Mouse (Mus musculus) CD4-positive, CD25-positive, alpha-beta regulatory T cell, adult 9 weeks (primary cell): ENCODE results near the gene Fzr1. TPM values are rescaled to one million over a fixed set of nuclear protein-coding genes. Genes with fewer than 3 reads are reported as not detected.

Source experiments
- polyA plus RNA-seq: library from polyadenylated mRNA; unstranded; fragments of 100-300 nt; shearing (Covaris generic); gene quantifications from one replicate; pipeline ENCODE4 v1.2.1, GENCODE M21; 2017

The Fzr1 gene
- polyA plus RNA-seq, result 16.3 TPM

DNA sequence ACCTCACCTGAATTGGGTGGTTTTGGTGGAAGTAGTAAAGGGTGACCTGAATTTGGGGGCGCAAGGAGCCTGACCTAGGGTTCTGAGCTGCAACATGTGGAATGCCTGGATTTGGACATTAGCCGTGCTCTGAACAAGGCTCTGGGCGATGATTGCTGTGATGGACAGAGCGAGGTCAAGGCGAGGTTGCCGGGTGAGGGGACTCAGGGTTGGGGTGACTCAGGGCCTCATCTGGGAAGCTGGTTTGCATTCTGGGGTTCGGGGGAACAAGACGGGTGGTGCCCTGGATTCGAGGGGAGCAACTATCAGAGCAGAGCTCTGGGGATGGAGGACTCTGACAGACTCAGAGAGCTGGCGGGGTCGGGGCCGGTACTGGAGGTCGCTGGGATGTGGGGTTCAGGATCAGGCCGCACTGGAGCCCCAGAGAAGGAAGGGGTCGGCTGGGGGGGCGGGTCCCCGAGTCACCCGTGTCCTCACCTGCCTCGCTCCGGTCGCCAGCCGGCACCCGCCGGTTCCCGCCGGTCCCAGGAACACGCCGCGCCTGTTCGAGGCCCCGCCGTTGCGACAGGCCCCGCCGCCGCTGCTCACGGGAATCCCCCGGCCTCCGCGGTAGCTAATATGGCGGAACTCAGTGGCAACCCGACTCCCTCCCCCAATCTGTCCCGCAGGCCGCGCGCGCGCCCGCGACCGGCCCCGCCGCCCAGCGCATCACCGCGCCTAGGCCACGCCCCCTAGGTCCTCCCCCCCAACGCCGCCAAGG, at the start of gene Fzr1:
TSS of gene Fzr1 (minus strand) at position 724 of the 760 bp plus-strand sequence.

DNA sequence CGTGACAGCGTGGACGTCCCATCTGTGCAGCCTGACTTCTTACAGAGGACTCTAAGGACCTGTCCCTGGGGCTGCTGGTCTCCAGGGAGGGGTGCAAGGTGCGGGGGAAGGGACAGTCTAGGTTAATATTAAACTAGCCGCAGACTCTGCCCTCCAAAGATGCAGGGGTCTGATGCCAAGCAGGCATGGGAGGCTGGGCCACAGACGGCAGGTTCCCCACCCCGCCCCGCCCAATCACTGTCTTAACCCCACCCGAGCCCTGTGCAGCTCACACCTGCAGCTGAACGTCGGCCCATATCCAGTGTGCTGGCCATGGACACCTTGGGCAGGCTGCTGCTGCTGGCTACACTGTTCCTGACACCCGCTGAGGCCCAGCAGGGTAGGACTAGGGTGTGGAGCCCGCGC, 14.5 kb upstream of the Fzr1 start, which contains the start of gene Smim24:
TSS of gene Smim24 (plus strand) at position 271 of the 405 bp plus-strand sequence.

DNA sequence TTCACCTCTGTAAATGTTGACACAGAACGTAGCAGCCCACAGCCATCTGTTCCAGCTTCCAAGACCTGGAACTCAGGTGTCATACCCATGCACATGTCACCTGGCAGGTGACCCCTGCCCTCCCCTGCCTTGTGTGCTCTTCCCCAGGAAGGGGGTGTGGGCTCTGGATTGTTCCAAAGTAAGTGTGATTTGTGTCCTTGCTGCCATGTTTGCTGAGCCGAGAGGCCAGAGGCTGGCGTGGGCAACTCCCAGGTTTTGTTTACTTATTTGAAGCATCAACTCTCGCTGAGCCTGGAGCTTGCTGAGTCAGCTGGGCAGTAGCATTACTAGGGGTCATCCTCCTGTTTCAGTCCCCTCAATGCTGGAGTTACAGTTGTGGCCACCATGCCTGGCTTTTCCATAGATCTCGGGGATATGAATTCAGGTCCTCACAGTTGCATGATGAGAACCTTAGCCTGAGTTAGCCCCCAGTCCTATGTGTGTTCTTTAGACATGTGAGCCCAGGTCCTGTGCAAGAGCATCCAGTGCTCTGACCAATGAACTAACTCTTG, 10.3 kb upstream of the Fzr1 start, which contains the start of gene Gm48552:
TSS of gene Gm48552 (plus strand) at position 501 of the 551 bp plus-strand sequence.

DNA sequence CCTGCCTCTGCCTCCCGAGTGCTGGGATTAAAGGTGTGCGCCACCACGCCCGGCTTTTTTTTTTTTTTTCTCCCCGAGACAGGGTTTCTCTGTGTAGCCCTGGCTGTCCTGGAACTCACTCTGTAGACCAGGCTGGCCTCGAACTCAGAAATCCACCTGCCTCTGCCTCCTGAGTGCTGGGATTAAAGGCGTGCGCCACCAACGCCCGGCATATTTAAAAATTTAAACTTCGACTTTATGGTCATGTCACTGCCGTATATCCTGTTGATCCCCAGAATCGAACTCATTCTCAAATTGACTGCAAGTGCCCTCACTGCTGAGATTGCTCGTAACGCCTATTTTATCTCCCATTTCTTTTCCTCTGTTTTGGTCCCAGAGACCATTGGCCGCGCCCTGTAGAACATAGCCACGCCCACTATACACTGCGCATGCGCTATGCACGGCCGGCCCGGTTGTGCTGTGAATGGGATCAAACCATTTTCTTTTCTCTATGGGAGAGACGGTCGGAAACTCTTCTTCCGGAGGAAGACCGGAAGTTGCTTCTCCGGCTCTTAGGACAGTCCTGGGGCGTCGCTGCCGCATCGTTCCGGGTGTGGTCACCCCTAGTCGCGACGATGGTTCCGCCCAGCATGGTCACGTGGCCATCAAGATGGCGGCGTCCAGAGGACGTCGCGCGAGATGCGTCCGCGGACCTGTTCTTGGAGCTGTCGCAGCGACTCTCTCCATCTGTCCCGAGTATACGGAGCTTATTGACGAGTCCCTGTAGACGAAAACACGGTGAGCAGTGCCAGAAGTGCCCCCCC, 5.7 kb upstream of the Fzr1 start, which contains the start of the genes Dohh and Gm48551:
TSS of gene Dohh (plus strand) at position 627 of the 803 bp plus-strand sequence.
TSS of gene Gm48551 (plus strand) at position 665 of the 803 bp plus-strand sequence.

DNA sequence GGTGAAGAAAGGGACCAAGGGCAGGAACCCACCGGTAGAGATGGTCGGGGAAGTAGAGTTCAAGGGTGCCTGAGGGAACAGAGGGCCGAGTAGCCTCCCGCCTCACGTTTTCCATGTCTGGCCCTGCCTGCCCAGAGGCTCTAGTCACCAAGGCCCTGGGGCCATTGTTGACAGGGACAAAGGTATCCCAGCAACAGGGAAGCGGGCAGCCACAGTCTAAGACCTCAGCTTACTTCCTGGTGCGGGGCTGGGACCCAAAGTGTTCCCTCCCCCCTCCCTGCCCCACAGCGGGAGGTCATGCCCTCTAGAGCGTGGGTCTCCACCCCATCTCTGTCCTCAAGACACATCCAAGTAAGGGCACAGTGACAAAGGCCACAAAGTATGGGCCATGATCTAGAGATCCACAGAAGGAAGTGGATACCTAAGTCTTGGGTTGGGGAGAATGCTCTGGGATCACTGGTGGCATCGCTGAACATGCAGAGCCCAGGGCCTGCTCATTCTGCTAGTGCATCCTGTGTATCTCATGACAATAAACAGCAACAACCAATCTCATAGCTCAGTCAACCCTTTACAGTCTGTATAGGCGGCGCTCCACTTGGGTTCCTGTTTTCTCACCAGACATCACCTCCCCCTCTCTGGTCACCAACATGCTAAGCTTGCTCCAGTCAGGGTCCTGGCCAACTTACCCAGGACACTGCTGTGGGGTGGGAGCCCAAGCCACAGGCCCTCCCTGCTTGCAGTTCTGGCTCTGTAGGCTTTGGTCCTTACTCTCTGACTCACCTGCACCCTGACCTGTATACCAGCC, 12.4 kb downstream of the Fzr1 start, which contains the start of gene 4930404N11Rik:
TSS of gene 4930404N11Rik (minus strand) at position 145 of the 805 bp plus-strand sequence.

DNA sequence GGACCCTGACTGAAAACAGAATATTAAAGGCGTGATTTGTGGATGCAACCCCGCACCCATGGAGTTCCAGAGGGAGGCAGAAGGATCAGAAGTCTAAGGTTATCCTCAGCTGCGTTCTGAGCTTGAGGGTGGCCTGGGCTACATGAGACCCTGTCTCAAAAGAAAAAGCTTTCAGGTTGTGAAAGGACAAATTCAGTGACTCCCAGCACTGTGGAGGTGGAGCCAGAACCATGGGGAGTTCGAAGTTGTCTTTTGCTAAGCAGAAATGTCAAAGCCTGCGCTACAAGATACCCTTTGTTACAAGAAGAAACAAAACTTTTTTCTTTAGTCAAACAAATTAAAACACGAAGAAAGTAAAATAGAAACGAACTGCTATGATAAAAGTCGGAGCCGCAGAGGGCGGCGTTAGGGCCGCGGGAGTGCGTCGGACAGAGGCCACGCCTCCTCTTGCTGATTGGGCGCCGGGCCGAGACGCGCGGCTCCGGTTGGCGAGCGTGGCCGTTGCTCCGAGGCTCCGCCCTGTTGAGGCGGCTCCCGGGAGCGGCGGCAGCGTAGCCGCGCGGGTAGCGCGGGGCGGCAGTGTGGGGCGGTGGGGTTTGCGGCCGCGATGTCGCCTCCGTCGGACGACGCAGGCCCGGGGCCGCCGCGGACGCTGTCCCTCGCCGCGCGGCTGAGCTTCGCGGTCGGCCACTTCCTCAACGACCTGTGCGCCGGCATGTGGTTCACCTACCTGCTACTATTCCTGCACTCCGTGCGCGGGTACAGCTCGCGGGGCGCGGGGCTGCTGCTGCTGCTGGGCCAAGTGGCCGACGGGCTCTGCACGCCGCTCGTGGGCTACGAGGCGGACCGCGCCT, 21.1 kb downstream of the Fzr1 start, which contains the start of gene Mfsd12:
TSS of gene Mfsd12 (plus strand) at position 501 of the 854 bp plus-strand sequence.

DNA sequence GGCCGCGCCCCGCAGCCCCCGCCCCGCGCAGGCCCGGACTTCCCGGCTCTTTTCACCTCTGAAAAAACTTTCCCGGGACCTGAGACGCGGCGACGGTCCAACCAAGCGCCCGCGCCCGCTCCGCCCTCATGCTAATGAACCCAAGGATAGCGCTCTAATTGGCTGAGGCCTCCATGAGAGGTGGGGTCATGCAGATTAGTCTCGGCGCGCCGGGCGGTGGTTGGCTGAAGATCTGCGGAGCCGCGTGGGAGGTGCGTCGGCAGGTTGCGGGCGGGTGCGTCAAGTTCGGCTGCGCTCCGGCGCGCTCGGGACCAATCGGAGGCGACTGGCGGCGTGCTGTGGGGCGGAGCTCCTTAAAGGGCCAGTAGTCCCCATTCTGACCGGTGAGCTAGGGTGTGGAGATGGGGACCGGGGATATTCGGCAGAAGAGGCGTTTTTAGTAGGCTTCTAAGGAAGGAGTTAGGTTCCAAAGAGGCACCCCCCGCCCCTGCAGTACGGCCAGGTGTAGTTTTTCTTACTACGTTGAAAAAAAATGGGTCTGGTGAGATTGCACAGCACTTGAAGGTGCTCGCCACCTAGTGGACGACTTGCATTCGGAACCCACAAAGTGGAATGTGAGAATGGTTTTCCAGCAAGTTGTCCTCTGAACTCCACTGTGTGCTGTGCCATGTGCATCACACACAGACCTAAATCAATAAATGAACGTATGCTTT, 27.8 kb downstream of the Fzr1 start, which contains the start of gene Hmg20b:
TSS of gene Hmg20b (minus strand) at position 130 of the 713 bp plus-strand sequence.

DNA sequence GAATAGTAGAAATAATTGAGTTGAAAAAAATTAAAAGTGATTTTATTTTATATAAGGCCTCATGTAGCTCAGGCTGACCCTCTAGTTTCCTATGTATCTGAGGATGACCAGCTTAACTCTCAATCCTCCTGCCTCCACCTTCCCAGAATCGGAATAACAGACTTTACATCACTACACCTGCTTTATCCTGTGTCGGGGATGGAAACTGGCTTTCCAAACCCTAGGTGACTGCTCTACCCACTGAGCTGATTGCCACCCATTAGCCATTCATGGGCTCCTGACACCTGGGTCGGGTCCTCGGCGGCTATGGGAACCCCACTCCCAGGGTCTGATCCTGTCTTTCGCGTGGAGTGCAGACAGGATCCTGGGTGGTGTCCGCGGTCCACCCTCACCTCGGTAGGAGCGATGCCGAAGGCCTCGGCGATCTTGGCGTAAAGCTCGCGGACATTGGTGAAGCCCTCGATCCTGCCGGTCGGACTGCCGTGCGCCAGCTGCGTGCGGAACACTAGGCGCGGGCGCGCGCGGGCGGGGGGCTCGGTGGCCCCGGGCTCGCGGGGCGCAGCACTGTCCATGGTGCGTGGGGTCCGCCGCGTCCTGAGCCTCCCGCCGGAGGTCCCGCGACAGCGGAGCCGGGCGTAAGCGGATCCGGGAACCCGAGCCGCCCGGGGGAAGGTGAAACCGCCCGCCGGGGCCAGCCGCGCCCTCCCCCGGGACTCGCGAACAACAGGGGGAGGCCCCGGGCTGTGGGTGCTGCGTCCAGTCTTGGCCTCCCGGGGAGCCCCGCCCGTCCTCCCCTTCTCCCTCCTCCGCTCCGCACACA, 35.4 kb downstream of the Fzr1 start, which contains the start of gene Gipc3:
TSS of gene Gipc3 (minus strand) at position 581 of the 820 bp plus-strand sequence.

DNA sequence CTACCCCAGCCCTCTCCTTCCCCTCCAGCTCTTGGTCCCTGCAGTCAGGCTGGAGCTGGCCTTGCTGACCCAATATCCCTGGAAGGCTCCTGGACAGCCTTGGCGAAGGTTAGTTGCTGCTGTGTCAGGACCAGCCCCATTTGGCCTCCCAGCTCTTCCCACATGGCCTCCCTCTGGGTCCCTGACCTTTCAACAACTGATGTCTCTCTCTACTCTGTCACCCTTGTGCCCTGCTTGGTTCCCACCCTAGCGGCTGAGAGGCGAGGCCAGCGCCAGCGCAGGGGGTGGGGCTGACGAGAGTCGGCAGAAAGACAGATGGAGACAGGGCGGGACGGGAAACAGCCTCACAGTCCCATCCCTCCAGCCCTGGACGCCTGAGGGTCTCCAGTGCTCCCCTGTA, 49.9 kb downstream of the Fzr1 start, which contains the start of gene Tbxa2r:
TSS of gene Tbxa2r (plus strand) at position 346 of the 400 bp plus-strand sequence.

DNA sequence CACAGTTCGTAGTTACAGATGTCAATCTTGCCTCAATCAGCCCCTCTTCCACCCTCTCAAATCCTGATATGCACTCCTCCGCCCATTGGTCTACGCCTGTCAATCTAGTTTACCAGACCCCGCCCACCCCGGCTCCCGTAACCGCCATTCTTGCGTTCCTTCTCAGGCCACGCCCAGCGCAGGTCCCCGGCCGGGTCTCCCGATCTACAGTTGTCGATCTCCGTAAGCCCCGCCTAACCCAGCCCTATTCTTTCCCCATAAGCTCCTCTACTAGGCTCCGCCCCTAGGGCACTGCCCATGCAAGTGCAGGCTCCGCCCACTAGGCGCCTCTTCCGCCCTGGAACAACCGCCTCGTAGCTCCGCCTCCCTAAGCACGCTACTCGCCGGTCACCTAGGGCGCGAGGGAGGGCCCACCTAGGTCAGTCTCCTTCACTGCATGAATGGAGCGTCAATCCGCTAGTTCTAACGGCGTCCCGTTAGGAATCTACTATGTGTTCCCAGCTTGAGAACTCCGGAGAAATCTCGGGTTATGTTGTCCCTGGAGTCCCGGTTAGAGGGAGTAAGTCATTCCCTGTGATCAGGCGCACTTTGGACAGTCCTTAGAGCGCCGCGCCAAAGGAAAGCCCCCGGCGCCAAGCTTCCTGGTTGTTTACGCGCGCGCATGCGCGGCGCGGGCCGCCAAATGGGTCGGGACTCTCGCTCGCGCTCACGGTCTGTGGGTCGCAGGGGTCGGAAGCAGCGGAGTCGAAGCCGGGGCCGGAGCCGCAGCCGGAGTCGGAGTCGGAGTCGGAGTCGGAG, 57.6 kb downstream of the Fzr1 start, which contains the start of gene Cactin:
TSS of gene Cactin (plus strand) at position 554 of the 798 bp plus-strand sequence.

Other genes with a start within 250 kb of the Fzr1 start
- 18.9 TPM for gene Zbtb7a, start 243.3 kb downstream of the Fzr1 start, polyA plus RNA-seq
- 32.1 TPM for gene Pias4, start 210.6 kb downstream of the Fzr1 start, polyA plus RNA-seq
- 984 TPM for gene Eef2, start 201.9 kb downstream of the Fzr1 start, polyA plus RNA-seq
- 12.1 TPM for gene Dapk3, start 195.5 kb downstream of the Fzr1 start, polyA plus RNA-seq
- not detected for gene 4930442H23Rik, start 194.7 kb downstream of the Fzr1 start, polyA plus RNA-seq
- gene Nmrk2, start 176.5 kb downstream of the Fzr1 start, polyA plus RNA-seq, result 0.37 TPM
- 9.0 TPM for gene Atcay, start 147.7 kb downstream of the Fzr1 start, polyA plus RNA-seq
- gene Zfr2, start 145.4 kb downstream of the Fzr1 start, polyA plus RNA-seq, result 3.7 TPM
- gene Matk, start 125.6 kb downstream of the Fzr1 start, polyA plus RNA-seq, result 134 TPM
- 139 TPM for gene Mrpl54, start 111.6 kb downstream of the Fzr1 start, polyA plus RNA-seq
- gene Apba3, start 111.6 kb downstream of the Fzr1 start, polyA plus RNA-seq, result 38.6 TPM
- gene Tjp3, start 86.9 kb downstream of the Fzr1 start, polyA plus RNA-seq, result 8.3 TPM
- 32.1 TPM for gene Pip5k1c, start 85.6 kb downstream of the Fzr1 start, polyA plus RNA-seq
- gene Cactin, start 57.4 kb downstream of the Fzr1 start, polyA plus RNA-seq, result 16.6 TPM
- 41.7 TPM for gene Tbxa2r, start 49.8 kb downstream of the Fzr1 start, polyA plus RNA-seq
- not detected for gene Gipc3, start 35.2 kb downstream of the Fzr1 start, polyA plus RNA-seq
- 28.8 TPM for gene Hmg20b, start 28.0 kb downstream of the Fzr1 start, polyA plus RNA-seq
- gene Mfsd12, start 21.0 kb downstream of the Fzr1 start, polyA plus RNA-seq, result 1.5 TPM
- gene 4930404N11Rik, start 12.7 kb downstream of the Fzr1 start, polyA plus RNA-seq, result 0.82 TPM
- gene Dohh, start 5.9 kb upstream of the Fzr1 start, polyA plus RNA-seq, result 32.9 TPM
- 3.4 TPM for gene Gm48551, start 6.0 kb upstream of the Fzr1 start, polyA plus RNA-seq
- gene Gm48552, start 10.5 kb upstream of the Fzr1 start, polyA plus RNA-seq, result 0.91 TPM
- 8.7 TPM for gene Smim24, start 14.5 kb upstream of the Fzr1 start, polyA plus RNA-seq
- gene Nfic, start 77.1 kb upstream of the Fzr1 start, polyA plus RNA-seq, result 23.6 TPM
- gene Celf5, start 104.2 kb upstream of the Fzr1 start, polyA plus RNA-seq, result 0.17 TPM
- gene Ncln, start 117.9 kb upstream of the Fzr1 start, polyA plus RNA-seq, result 133 TPM
- gene S1pr4, start 121.6 kb upstream of the Fzr1 start, polyA plus RNA-seq, result 96.9 TPM
- 19.4 TPM for gene Gna15, start 145.7 kb upstream of the Fzr1 start, polyA plus RNA-seq
- gene Gna11, start 166.7 kb upstream of the Fzr1 start, polyA plus RNA-seq, result 7.0 TPM
- 134 TPM for gene Aes, start 181.0 kb upstream of the Fzr1 start, polyA plus RNA-seq
- gene Tle2, start 196.0 kb upstream of the Fzr1 start, polyA plus RNA-seq, result 1.6 TPM
- gene Tle6, start 222.6 kb upstream of the Fzr1 start, polyA plus RNA-seq, result 2.3 TPM
- 3.6 TPM for gene BC025920, start 227.8 kb upstream of the Fzr1 start, polyA plus RNA-seq
- 25.2 TPM for gene Sirt6, start 249.3 kb upstream of the Fzr1 start, polyA plus RNA-seq